ENCODE assay signal across 9 mouse cellular contexts in genomic region chr7:29167656-29168055, GRCm38 (mm10). TPM values are rescaled to one million over a fixed set of nuclear protein-coding genes. Genes with fewer than 3 reads are reported as not detected.
DNase-seq lines count a peak whose midpoint lies in the region; ATAC-seq and TF ChIP-seq lines count a peak whose summit lies in the region.
"Had no signal": no experiment of that assay in that cellular context is flagged by ENCODE, and none has a peak within 500 bp of the region (broad histone marks: within the 10 kb centered on the region; RNA-seq: fewer than 3 reads in every experiment).

No protein-coding gene starts in this region.

- H3K9ac ChIP-seq in heart, embryonic 13.5 days, result peak overlapping the region; percentile 33; the same call in 1 of the 2 replicates
- H3K9ac ChIP-seq in heart, adult 2 months (ENCODE audit: low read depth, low read length), result no peak overlapping the region
- H3K9ac ChIP-seq in forebrain, postnatal 0 days, result no peak overlapping the region
- H3K9ac ChIP-seq in midbrain, embryonic 13.5 days (replicated peaks), result peak overlapping the region; percentile 70

- DNase-seq in heart, adult 2 months, result no peak
- DNase-seq in forebrain, postnatal 0 days, result no peak
- DNase-seq in retina, embryonic 14.5 days (ENCODE audit: low spot score), result no peak
- DNase-seq in thymus, postnatal 14 days, result no peak
- no peak for DNase-seq in ovary, adult 18-20 months (ENCODE audit: low spot score)
- DNase-seq: layer of hippocampus, adult 9-11 months had no signal

- H3K36me3 ChIP-seq in heart, embryonic 13.5 days, result peaks cover 2% of the 10 kb centered on the region; the same call in 1 of the 2 replicates
- H3K36me3 ChIP-seq in heart, adult 2 months (ENCODE audit: control insufficient read depth, insufficient read depth, low read length), result no peaks in the 10 kb centered on the region
- peaks cover 5% of the 10 kb centered on the region for H3K36me3 ChIP-seq in forebrain, postnatal 0 days (ENCODE audit: insufficient read depth)
- H3K36me3 ChIP-seq in midbrain, embryonic 13.5 days, result peaks cover 9% of the 10 kb centered on the region

- no peak for ATAC-seq in heart, embryonic 13.5 days (ENCODE audit: extremely low read depth, insufficient number of reproducible peaks, low FRiP score, low TSS enrichment)
- ATAC-seq in forebrain, postnatal 0 days, result no peak
- ATAC-seq in midbrain, embryonic 13.5 days, result no peak

- H3K4me1 ChIP-seq in heart, embryonic 13.5 days, result peaks cover 51% of the 10 kb centered on the region
- H3K4me1 ChIP-seq in heart, adult 2 months (ENCODE audit: control insufficient read depth, insufficient read depth, low read length), result peaks cover 2% of the 10 kb centered on the region; the same call in 1 of the 2 replicates
- H3K4me1 ChIP-seq in cortical plate, adult 2 months (ENCODE audit: control insufficient read depth, insufficient read depth, low read length), result no peaks in the 10 kb centered on the region
- peaks cover 13% of the 10 kb centered on the region; the same call in 1 of the 2 replicates for H3K4me1 ChIP-seq in forebrain, postnatal 0 days (ENCODE audit: insufficient read depth)
- peaks cover 44% of the 10 kb centered on the region for H3K4me1 ChIP-seq in midbrain, embryonic 13.5 days (replicated peaks)

- H3K4me3 ChIP-seq in heart, embryonic 13.5 days, result peak overlapping the region; percentile 62; the same call in 1 of the 2 replicates
- H3K4me3 ChIP-seq in heart, adult 2 months, result no peak overlapping the region
- peak overlapping the region; percentile 93 for H3K4me3 ChIP-seq in cortical plate, adult 2 months (ENCODE audit: insufficient read depth, low read length)
- H3K4me3 ChIP-seq in forebrain, postnatal 0 days (ENCODE audit: low read depth, low read length), result peak overlapping the region; percentile 75
- peak overlapping the region; percentile 67 for H3K4me3 ChIP-seq in midbrain, embryonic 13.5 days (replicated peaks)

- no peaks in the 10 kb centered on the region for H3K9me3 ChIP-seq in heart, embryonic 13.5 days
- H3K9me3 ChIP-seq in forebrain, postnatal 0 days (ENCODE audit: low read length), result no peaks in the 10 kb centered on the region
- H3K9me3 ChIP-seq in midbrain, embryonic 13.5 days, result no peaks in the 10 kb centered on the region

- peak overlapping the region; percentile 74; the same call in 1 of the 2 replicates for H3K4me2 ChIP-seq in heart, embryonic 13.5 days
- H3K4me2 ChIP-seq in forebrain, postnatal 0 days (ENCODE audit: low read depth), result peak overlapping the region; percentile 59
- peak overlapping the region; percentile 66 for H3K4me2 ChIP-seq in midbrain, embryonic 13.5 days (replicated peaks)

- H3K79me2 ChIP-seq in heart, adult 2 months (replicated peaks; ENCODE audit: control insufficient read depth, insufficient read depth, low read length), result no peaks in the 10 kb centered on the region

- intact Hi-C loops in heart, adult 2 months (cut with DNase I), result no loop called here

- no peak for TF ChIP-seq EP300 in heart, adult 2 months (IDR thresholded peaks at IDR 0.05; ENCODE audit: insufficient read depth, low read depth, low read length)

- 21% methylated on average over 18 of the region's 19 CpGs for WGBS in heart, embryonic 13.5 days
- WGBS in heart, adult 2 months, result 36% methylated on average over 18 of the region's 19 CpGs
- 19% methylated on average over 18 of the region's 19 CpGs for WGBS in forebrain, postnatal 0 days
- WGBS in midbrain, embryonic 13.5 days, result 10% methylated on average over 19 of the region's 19 CpGs

- no peak for TF ChIP-seq POLR2A in heart, adult 2 months (IDR thresholded peaks at IDR 0.05; ENCODE audit: insufficient read depth, low read depth, low read length)
- TF ChIP-seq POLR2A in cortical plate, adult 2 months (IDR thresholded peaks at IDR 0.05; ENCODE audit: extremely low read depth, insufficient read depth, low read length), result no peak

- no peak for TF ChIP-seq CTCF in heart, adult 2 months (IDR thresholded peaks at IDR 0.05)
- TF ChIP-seq CTCF in cortical plate, adult 2 months (IDR thresholded peaks at IDR 0.05; ENCODE audit: extremely low read depth, insufficient read depth, low read length), result no peak
- no peak for TF ChIP-seq CTCF in forebrain, postnatal 0 days (IDR thresholded peaks at IDR 0.05; ENCODE audit: low read depth)

- no peak overlapping the region for H3K27ac ChIP-seq in heart, embryonic 13.5 days (replicated peaks)
- no peak overlapping the region for H3K27ac ChIP-seq in heart, adult 2 months
- H3K27ac ChIP-seq in cortical plate, adult 2 months (ENCODE audit: insufficient read depth, low read length), result no peak overlapping the region
- H3K27ac ChIP-seq in forebrain, postnatal 0 days (ENCODE audit: low read depth, low read length), result no peak overlapping the region
- H3K27ac ChIP-seq in midbrain, embryonic 13.5 days, result no peak overlapping the region

- H3K27me3 ChIP-seq in heart, embryonic 13.5 days (replicated peaks), result peaks cover 57% of the 10 kb centered on the region
- H3K27me3 ChIP-seq in heart, adult 2 months (ENCODE audit: control insufficient read depth, insufficient read depth, low read length), result peaks cover 6% of the 10 kb centered on the region; the same call in 1 of the 2 replicates
- H3K27me3 ChIP-seq in forebrain, postnatal 0 days (ENCODE audit: insufficient read depth, low read length), result peaks cover 21% of the 10 kb centered on the region
- H3K27me3 ChIP-seq in midbrain, embryonic 13.5 days, result peaks cover 21% of the 10 kb centered on the region

RNA-seq across cellular contexts. Expression of gene Ggn, which starts 2.4 kb away (rescaled TPM):
- 0.33 and 0.48 TPM in 2 replicates for polyA plus RNA-seq in heart, embryonic 13.5 days (2015; fragmentation: Nextera tagmentation; extraction: Ambion mirVana)
- under 1 TPM; 0.18 to 0.29 TPM for total RNA-seq in heart, adult 2 months (2021)
- polyA plus RNA-seq in heart, adult 2 months (2012; rRNA removed), result 0.35 and 0.43 TPM in 2 replicates
- 0.52 and 0.72 TPM in 2 replicates for polyA plus RNA-seq in cortical plate, adult 2 months (2012; rRNA removed)
- 0.67 and 0.77 TPM in 2 replicates for total RNA-seq in forebrain, postnatal 0 days (2014; rRNA removed)
- polyA plus RNA-seq in forebrain, postnatal 0 days (2015; fragmentation: Nextera tagmentation; extraction: Ambion mirVana), result 0.39 and 0.40 TPM in 2 replicates
- polyA plus RNA-seq in midbrain, embryonic 13.5 days (2015; fragmentation: Nextera tagmentation; extraction: Ambion mirVana), result 0.54 and 0.93 TPM in 2 replicates

RNA-seq across cellular contexts. Expression of gene Spred3, which starts 2.6 kb away (rescaled TPM):
- polyA plus RNA-seq in heart, embryonic 13.5 days (2015; fragmentation: Nextera tagmentation; extraction: Ambion mirVana), result 1.3 and 1.5 TPM in 2 replicates
- total RNA-seq in heart, adult 2 months (2021), result 1 to 10 TPM in 1 of 2 experiments, under 1 TPM in 1; 0.52 to 1.0 TPM
- 1.2 and 1.6 TPM in 2 replicates for polyA plus RNA-seq in heart, adult 2 months (2012; rRNA removed)
- 39.6 and 40.7 TPM in 2 replicates for polyA plus RNA-seq in cortical plate, adult 2 months (2012; rRNA removed)
- 19.0 and 29.0 TPM in 2 replicates for total RNA-seq in forebrain, postnatal 0 days (2014; rRNA removed)
- 4.7 and 6.8 TPM in 2 replicates for polyA plus RNA-seq in forebrain, postnatal 0 days (2015; fragmentation: Nextera tagmentation; extraction: Ambion mirVana)
- 9.4 and 9.9 TPM in 2 replicates for polyA plus RNA-seq in midbrain, embryonic 13.5 days (2015; fragmentation: Nextera tagmentation; extraction: Ambion mirVana)

RNA-seq across cellular contexts. Expression of gene Fam98c, which starts 11.6 kb away (rescaled TPM):
- 11.0 and 11.9 TPM in 2 replicates for polyA plus RNA-seq in heart, embryonic 13.5 days (2015; fragmentation: Nextera tagmentation; extraction: Ambion mirVana)
- total RNA-seq in heart, adult 2 months (2021), result 10 to 100 TPM; 10.4 to 12.7 TPM
- polyA plus RNA-seq in heart, adult 2 months (2012; rRNA removed), result 16.3 and 18.0 TPM in 2 replicates
- 62.3 and 66.1 TPM in 2 replicates for polyA plus RNA-seq in cortical plate, adult 2 months (2012; rRNA removed)
- 15.9 and 23.5 TPM in 2 replicates for total RNA-seq in forebrain, postnatal 0 days (2014; rRNA removed)
- polyA plus RNA-seq in forebrain, postnatal 0 days (2015; fragmentation: Nextera tagmentation; extraction: Ambion mirVana), result 24.7 and 25.3 TPM in 2 replicates
- 17.5 and 18.4 TPM in 2 replicates for polyA plus RNA-seq in midbrain, embryonic 13.5 days (2015; fragmentation: Nextera tagmentation; extraction: Ambion mirVana)

RNA-seq across cellular contexts. Expression of gene Psmd8, which starts 12.8 kb away (rescaled TPM):
- 209 and 219 TPM in 2 replicates for polyA plus RNA-seq in heart, embryonic 13.5 days (2015; fragmentation: Nextera tagmentation; extraction: Ambion mirVana)
- 100 to 1,000 TPM; 103 to 116 TPM for total RNA-seq in heart, adult 2 months (2021)
- 120 and 191 TPM in 2 replicates for polyA plus RNA-seq in heart, adult 2 months (2012; rRNA removed)
- 195 and 198 TPM in 2 replicates for polyA plus RNA-seq in cortical plate, adult 2 months (2012; rRNA removed)
- total RNA-seq in forebrain, postnatal 0 days (2014; rRNA removed), result 245 and 253 TPM in 2 replicates
- 292 and 338 TPM in 2 replicates for polyA plus RNA-seq in forebrain, postnatal 0 days (2015; fragmentation: Nextera tagmentation; extraction: Ambion mirVana)
- polyA plus RNA-seq in midbrain, embryonic 13.5 days (2015; fragmentation: Nextera tagmentation; extraction: Ambion mirVana), result 314 and 315 TPM in 2 replicates

RNA-seq across cellular contexts. Expression of gene Rasgrp4, which starts 33.0 kb away (rescaled TPM):
- polyA plus RNA-seq in heart, embryonic 13.5 days (2015; fragmentation: Nextera tagmentation; extraction: Ambion mirVana), result 0.56 and 0.62 TPM in 2 replicates
- 1 to 10 TPM; 1.4 TPM for total RNA-seq in heart, adult 2 months (2021)
- polyA plus RNA-seq in heart, adult 2 months (2012; rRNA removed), result 2.2 and 3.6 TPM in 2 replicates
- 1.5 and 1.6 TPM in 2 replicates for polyA plus RNA-seq in cortical plate, adult 2 months (2012; rRNA removed)
- 1.8 and 4.0 TPM in 2 replicates for total RNA-seq in forebrain, postnatal 0 days (2014; rRNA removed)
- polyA plus RNA-seq in forebrain, postnatal 0 days (2015; fragmentation: Nextera tagmentation; extraction: Ambion mirVana), result 0.84 and 1.3 TPM in 2 replicates
- 0.40 and 0.50 TPM in 2 replicates for polyA plus RNA-seq in midbrain, embryonic 13.5 days (2015; fragmentation: Nextera tagmentation; extraction: Ambion mirVana)

Comparison
In these comparisons a context has a peak if more than half of its experiments do, and no peak if none do; other contexts are left out.
1. H3K9ac ChIP-seq: peak in heart, embryonic 13.5 days (single experiment) and midbrain, embryonic 13.5 days (single experiment); none in heart, adult 2 months (single experiment) and forebrain, postnatal 0 days (single experiment).
2. Peak in every context shown above with its lines, with median percentiles within 50 percentile points of each other: H3K4me2 ChIP-seq.